Mouse (Mus musculus) forelimb bud, embryonic 11.5 days (tissue): ENCODE measurements at regions not wholly inside any gene's neighbourhood (a gene's known extent, or its start where the extent isn't known, plus 50 kb on each side); places are given as distances from the start of the nearest gene placed in this dataset.

Experiments used
- DNase-seq: peaks from one replicate; pipeline ENCODE4 v3.0.0-alpha.2; 2012; ENCODE audit warnings: low read depth, low spot score

- no peak for DNase-seq
Measured at GRCm38 (mm10) chr15:28560035-28560434, 356.5 kb downstream of the Dnah5 start.

- DNase-seq, result no peak
Measured at GRCm38 (mm10) chr15:28595294-28595693, 391.7 kb downstream of the Dnah5 start.

- DNase-seq, result no peak
Measured at GRCm38 (mm10) chr15:28595725-28596124, 392.2 kb downstream of the Dnah5 start.

DNA sequence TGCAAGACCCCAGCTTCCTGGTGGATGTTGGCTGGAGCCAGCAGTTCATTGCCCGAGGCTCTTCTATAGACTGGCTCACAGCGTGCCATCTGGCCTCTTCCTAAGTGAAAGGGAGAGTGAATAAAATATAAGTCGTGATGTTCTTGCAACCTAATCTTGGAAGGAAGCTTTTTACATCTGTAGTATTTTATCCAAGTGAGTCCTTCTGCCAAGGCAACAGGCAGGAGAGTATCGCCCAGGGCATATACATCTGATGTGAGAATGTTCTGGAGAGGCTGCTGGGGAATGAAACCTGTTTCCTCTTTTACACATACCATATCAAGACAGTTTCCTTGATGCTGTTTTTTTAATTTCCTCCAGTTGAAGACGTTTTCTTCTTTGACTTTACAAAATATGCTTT, 396.6 kb downstream of the Dnah5 start:
- no peak for DNase-seq

- DNase-seq, result no peak
Measured at GRCm38 (mm10) chr15:28615662-28616061, 412.1 kb downstream of the Dnah5 start.

DNA sequence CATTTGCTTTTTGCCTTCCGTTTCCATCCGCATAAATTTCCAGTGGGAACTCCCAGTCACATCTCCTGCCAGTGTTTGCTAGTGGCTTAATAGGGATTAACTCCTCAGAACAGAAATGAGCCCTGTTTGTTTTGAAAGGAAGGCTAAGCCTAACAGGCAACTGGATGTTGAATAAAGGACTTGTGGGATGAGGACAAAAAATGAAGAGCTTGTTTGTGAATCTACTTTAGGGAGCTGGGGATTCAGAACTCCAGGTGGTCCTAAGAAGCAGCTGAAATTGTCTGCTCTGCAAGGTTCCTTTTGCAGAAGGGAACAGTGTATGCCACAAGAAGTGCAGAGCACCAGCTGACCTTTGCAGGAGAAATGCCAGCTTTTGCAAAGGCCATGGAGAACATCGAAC, 436.8 kb downstream of the Dnah5 start:
- DNase-seq, result no peak

- DNase-seq, result no peak
Measured at GRCm38 (mm10) chr15:28645122-28645521, 441.6 kb downstream of the Dnah5 start.

DNA sequence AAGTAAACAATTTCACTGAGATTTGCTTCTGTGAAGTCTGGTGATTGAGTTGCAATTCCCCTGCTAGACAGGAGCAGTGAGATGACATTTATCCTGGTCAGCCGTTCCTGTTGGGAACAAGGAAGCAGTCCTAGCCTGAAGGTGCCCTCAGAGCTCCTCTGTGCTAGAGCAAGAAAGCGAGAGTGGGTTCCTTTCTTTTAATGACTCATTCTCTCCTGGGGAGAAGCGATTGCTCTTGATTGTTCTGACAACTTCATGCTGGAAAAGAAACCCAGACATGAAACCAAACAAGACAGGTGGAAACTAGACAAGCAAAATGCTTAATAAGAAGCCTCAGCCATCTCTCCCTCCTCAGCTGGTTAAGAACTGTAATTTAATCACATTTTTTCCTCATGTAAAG, 450.4 kb downstream of the Dnah5 start:
- no peak for DNase-seq

DNA sequence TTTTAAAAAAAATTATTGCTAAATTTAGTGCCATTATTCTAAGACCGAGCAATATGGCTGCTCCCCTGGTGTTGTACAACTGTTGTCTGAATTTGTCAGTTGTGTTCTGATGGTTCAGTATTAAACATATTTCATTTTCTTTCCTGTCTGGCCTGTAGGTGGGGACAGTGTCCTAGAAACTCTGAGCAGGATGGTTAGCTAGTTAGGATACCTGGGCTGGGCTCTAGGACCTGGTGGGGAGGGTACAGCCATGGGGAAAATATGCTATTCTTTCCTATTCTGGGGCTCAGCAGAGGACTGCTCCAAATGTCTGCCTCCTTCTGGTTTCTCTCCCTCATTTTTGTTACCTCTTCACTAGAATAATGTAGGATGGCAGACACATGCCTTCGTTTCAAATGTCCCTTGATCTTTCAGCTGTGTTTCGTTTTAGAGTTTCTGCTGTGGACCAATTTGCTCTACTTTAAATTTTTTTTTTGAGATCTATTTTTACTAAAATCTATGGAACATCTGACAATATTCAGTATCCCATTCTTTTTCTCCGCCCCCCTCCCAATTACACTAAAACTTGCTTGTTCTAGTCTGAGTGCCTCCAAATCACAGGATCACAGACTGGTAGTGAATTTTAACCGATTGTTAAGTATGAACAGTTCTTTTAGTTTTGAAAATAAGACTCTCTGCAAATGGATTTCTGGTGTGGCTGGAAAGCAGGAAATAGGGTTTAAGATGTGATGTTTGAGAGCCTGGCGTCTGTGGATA, 460.5 kb downstream of the Dnah5 start:
- peak; percentile 1 for DNase-seq
